Mouse (Mus musculus) thymus, adult 2 months (tissue): ENCODE data around the gene Fanca. TPM values are rescaled to one million over a fixed set of nuclear protein-coding genes. Genes with fewer than 3 reads are reported as not detected.

Experiments
- DNase-seq: peaks from one replicate; pipeline ENCODE4 v3.0.0; 2021
- H3K27ac ChIP-seq: fragments of 200-500 bp; 2 replicates; pipeline ENCODE4 v1.5.1; 2012; ENCODE audit warnings: low read length, control low read depth; ENCODE audit not compliant: control insufficient read depth, insufficient read depth
- H3K27me3 ChIP-seq: fragments of 200-500 bp; 2 replicates; pipeline ENCODE4 v1.6.1; 2012; ENCODE audit warnings: mild to moderate bottlenecking, low read length, moderate library complexity, mixed read lengths; ENCODE audit not compliant: control insufficient read depth, insufficient read depth
- H3K36me3 ChIP-seq: fragments of 200-500 bp; 2 replicates; pipeline ENCODE4 v1.6.1; 2012; ENCODE audit warnings: mild to moderate bottlenecking, low read length, moderate library complexity; ENCODE audit not compliant: control insufficient read depth, insufficient read depth
- H3K4me1 ChIP-seq: fragments of 200-500 bp; replicated peaks from 2 replicates; pipeline ENCODE4 v1.6.1; 2012; ENCODE audit warnings: low read length; ENCODE audit not compliant: control insufficient read depth, insufficient read depth
- H3K4me3 ChIP-seq: fragments of 200-500 bp; 2 replicates; pipeline ENCODE4 v1.5.1; 2012; ENCODE audit warnings: mild to moderate bottlenecking, low read length, control low read depth, moderate library complexity; ENCODE audit not compliant: control insufficient read depth, insufficient read depth
- CTCF ChIP-seq: fragments of 200-500 bp; IDR thresholded peaks from 2 replicates; pipeline ENCODE4 v1.5.1; 2012; ENCODE audit warnings: mild to moderate bottlenecking, control low read depth, low read length, moderate library complexity, borderline replicate concordance; ENCODE audit not compliant: control insufficient read depth, poor library complexity, insufficient read depth; ENCODE audit errors: extremely low read depth
- POLR2A ChIP-seq: fragments of 200-500 bp; IDR thresholded peaks from 2 replicates; pipeline ENCODE4 v1.6.1; 2012; ENCODE audit warnings: mild to moderate bottlenecking, low read length, control low read depth, moderate library complexity; ENCODE audit not compliant: control insufficient read depth, poor library complexity, insufficient read depth; ENCODE audit errors: extremely low read depth
- WGBS: fragments of 180-500 bp; shearing (Covaris S2); methylation state at CpG from one replicate; pipeline ENCODE4 v1.1.7; 2018; 5-methylcytosine and 5-hydroxymethylcytosine counted together
- polyA plus RNA-seq: library from polyadenylated mRNA; depleted of rRNA; stranded (reverse); fragments of >200 nt; gene quantifications from 2 replicates; pipeline ENCODE4 v1.2.3, GENCODE M21; 2012; rRNA removed

Fanca gene
- 84.5 and 97.2 TPM in 2 replicates for polyA plus RNA-seq

GRCm38 (mm10) chr8:123318467-123318911 lies at the start of gene Fanca:
TSS of gene Fanca (minus strand) at chr8:123318576.
- Histone ChIP-seq H3K36me3 (no peaks in the 10 kb centered on the region), H3K4me3 (peak within 1 kb of the TSS; percentile 59), H3K27ac (no peak within 1 kb of the TSS), H3K27me3 (no peaks in the 10 kb centered on the region), H3K4me1 (peaks cover 4% of the 10 kb centered on the region)
- TF ChIP-seq CTCF = peak; percentile 78
- TF ChIP-seq POLR2A = peak; percentile 82
- peak; percentile 98 for DNase-seq
- WGBS = under 1% methylated on average over 24 of the region's 24 CpGs

- Histone ChIP-seq H3K27ac (no peak overlapping the region), H3K4me1 (no peaks in the 10 kb centered on the region), H3K27me3 (no peaks in the 10 kb centered on the region), H3K36me3 (no peaks in the 10 kb centered on the region), H3K4me3 (no peak overlapping the region)
- no peak for TF ChIP-seq POLR2A
- TF ChIP-seq CTCF = no peak
- peak; percentile 77 for DNase-seq
- 66% methylated on average over 12 of the region's 12 CpGs for WGBS
These were observed 42.8 kb upstream of the Fanca start for GRCm38 (mm10) chr8:123361082-123361739.

- no peak for TF ChIP-seq POLR2A
- TF ChIP-seq CTCF = no peak
- Histone ChIP-seq H3K27me3 (no peaks in the 10 kb centered on the region), H3K27ac (no peak overlapping the region), H3K4me1 (peaks cover 3% of the 10 kb centered on the region), H3K36me3 (no peaks in the 10 kb centered on the region), H3K4me3 (no peak overlapping the region)
- DNase-seq = no peak
- 60% methylated on average over 11 of the region's 11 CpGs for WGBS
These were observed 34.8 kb upstream of the Fanca start for GRCm38 (mm10) chr8:123353216-123353615.

- WGBS = 52% methylated on average over 13 of the region's 13 CpGs
- H3K4me3 ChIP-seq = no peak overlapping the region
- peak; percentile 15 for DNase-seq
- H3K4me1 ChIP-seq = peaks cover 3% of the 10 kb centered on the region
- H3K27me3 ChIP-seq = no peaks in the 10 kb centered on the region
- TF ChIP-seq CTCF (no peak), POLR2A (no peak)
- no peak overlapping the region for H3K27ac ChIP-seq
- no peaks in the 10 kb centered on the region for H3K36me3 ChIP-seq
These were observed 34.4 kb upstream of the Fanca start for GRCm38 (mm10) chr8:123352786-123353185.

GRCm38 (mm10) chr8:123352118-123352517 lies 33.7 kb upstream of the Fanca start:
- TF ChIP-seq CTCF (no peak), POLR2A (no peak)
- 87% methylated on average over 12 of the region's 12 CpGs for WGBS
- H3K27ac ChIP-seq = no peak overlapping the region
- no peaks in the 10 kb centered on the region for H3K36me3 ChIP-seq
- H3K4me1 ChIP-seq = peaks cover 3% of the 10 kb centered on the region
- no peaks in the 10 kb centered on the region for H3K27me3 ChIP-seq
- no peak for DNase-seq
- no peak overlapping the region for H3K4me3 ChIP-seq

GRCm38 (mm10) chr8:123349073-123349472 lies 30.7 kb upstream of the Fanca start:
- Histone ChIP-seq H3K27ac (no peak overlapping the region), H3K36me3 (no peaks in the 10 kb centered on the region), H3K27me3 (no peaks in the 10 kb centered on the region), H3K4me3 (no peak overlapping the region), H3K4me1 (peaks cover 2% of the 10 kb centered on the region)
- TF ChIP-seq POLR2A = no peak
- no peak for TF ChIP-seq CTCF
- WGBS = 94% methylated on average over 4 of the region's 4 CpGs
- no peak for DNase-seq

- H3K27ac ChIP-seq = no peak overlapping the region
- no peak overlapping the region for H3K4me3 ChIP-seq
- H3K4me1 ChIP-seq = no peaks in the 10 kb centered on the region
- H3K36me3 ChIP-seq = no peaks in the 10 kb centered on the region
- no peaks in the 10 kb centered on the region for H3K27me3 ChIP-seq
- DNase-seq = no peak
- no peak for TF ChIP-seq POLR2A
- TF ChIP-seq CTCF = no peak
- WGBS = 87% methylated on average over 9 of the region's 9 CpGs
These were observed 30.0 kb upstream of the Fanca start for GRCm38 (mm10) chr8:123348237-123348843.
